Mouse (Mus musculus) left cerebral cortex, postnatal 36 days (tissue): Measurements from ENCODE around the gene Pin1. TPM values are rescaled to one million over a fixed set of nuclear protein-coding genes. Genes with fewer than 3 reads are reported as not detected.

Experiments
- DNase-seq, 2 experiments: peaks; one replicate each; pipeline ENCODE4 v3.0.0; 2021 to 2022; ENCODE audit warnings: low spot score in 2 of 2, mixed read lengths in 1 of 2
- intact Hi-C: fragments of 180-260 bp; cut with DNase I; formaldehyde crosslinking; loops from one replicate; pipeline ENCODE4 v1.15.1; 2025
- total RNA-seq, 2 experiments: library from RNA; stranded (reverse); gene quantifications; 2 replicates each; pipeline ENCODE4 v1.2.3; 2021

Pin1 gene
- total RNA-seq, 2 experiments from 2014 or later, result 42.4 to 43.8 TPM

GRCm38 (mm10) chr9:20652260-20652658, 364 bp downstream of the Pin1 start:
- no peak for DNase-seq
- intact Hi-C loops, result no loop called here

DNA sequence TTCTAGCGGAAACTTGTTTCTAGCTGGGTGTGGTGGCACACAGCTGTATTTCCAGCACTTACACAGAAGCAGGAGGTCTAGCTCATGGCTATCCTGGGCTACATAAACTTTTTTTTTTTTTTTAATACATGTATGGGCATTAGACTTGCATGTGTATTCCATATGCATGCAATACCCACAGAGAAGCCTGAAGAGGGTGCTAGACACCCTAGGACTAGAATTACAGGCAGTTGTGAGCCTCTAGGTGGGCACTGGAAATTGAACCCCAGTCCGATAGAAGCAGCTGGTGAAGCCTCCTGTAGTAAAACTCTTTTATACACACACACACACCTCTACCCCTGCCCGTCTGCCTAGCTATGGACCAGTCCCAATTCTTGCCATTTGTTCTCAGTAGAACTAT, 2.0 kb downstream of the Pin1 start:
- intact Hi-C loops, result no loop called here
- no peak for DNase-seq

GRCm38 (mm10) chr9:20657546-20657945, 5.7 kb downstream of the Pin1 start:
- peak in 1 of 2 experiments; percentile 19 for DNase-seq
- intact Hi-C loops, result no loop called here

DNA sequence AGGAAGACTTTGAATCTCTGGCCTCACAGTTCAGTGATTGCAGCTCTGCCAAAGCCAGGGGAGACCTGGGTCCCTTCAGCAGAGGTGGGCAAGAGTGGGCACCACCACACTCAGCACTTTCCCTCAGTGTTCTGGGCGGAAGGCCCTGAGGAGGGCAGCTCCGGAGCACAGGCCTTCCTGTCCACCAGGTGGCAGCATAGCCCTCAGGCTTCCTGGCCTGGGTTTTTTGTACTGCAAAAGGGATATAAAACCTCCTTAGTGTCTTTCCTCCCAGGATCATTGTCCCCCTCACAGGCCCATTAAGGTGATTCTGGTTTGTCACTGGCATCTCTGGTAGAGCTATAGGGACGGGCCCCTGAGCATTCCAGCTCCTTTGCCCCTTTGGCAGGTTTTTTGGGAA, 10.4 kb downstream of the Pin1 start:
- peak; percentile 78 to 81 for DNase-seq
- intact Hi-C loops, result loop anchor here (1.0 to 5.0 kb wide), 2 partner anchors 65 to 170 kb away; no protein-coding TSS in a partner anchor

DNA sequence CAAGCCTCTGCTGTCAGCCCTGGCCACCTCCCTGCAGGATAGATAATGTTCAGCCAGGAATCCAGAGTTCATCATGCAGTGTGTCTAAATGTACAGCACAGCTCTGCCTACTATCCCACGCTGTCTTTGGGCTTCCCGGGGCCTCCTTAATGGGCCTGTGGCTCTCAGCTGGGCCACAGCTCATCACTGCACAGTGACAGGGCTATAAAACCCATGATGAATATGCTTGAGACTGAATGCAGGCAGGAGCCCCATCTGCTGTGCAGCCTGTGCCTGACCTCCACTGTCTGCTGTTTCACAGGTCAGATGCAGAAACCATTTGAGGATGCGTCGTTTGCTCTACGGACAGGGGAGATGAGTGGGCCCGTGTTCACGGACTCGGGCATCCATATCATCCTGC, 11.0 kb downstream of the Pin1 start:
- intact Hi-C loops, result loop anchor here (1.0 to 5.0 kb wide), 2 partner anchors 64 to 169 kb away; no protein-coding TSS in a partner anchor
- peak in 1 of 2 experiments; percentile 30 for DNase-seq

- peak; percentile 77 to 79 for DNase-seq
- intact Hi-C loops, result loop anchor here (5.0 kb wide), 1 partner anchor 168 kb away; no protein-coding TSS in a partner anchor
Observed at GRCm38 (mm10) chr9:20663956-20664355, 12.1 kb downstream of the Pin1 start.

DNA sequence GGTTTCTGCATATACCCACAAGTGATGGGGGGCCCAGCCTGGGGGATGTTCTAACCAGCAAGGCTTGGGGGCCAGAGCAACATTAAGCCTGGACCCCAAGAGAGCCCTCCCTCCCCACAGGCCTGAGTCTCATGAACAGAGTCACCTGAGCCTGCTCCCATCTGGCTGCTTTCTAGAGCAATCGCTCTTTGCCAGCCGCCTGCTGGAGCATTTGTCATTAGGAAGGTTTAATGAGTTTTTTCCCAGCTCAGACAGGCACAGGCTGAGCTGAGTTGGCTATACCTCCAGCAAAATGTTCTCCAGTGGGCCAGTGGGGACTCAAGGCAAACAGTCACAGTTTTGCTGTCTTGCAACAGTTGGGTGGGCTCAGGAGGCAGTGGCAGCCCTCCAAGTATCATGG, 12.5 kb downstream of the Pin1 start:
- peak; percentile 49 to 57 for DNase-seq
- intact Hi-C loops, result loop anchor here (5.0 kb wide), 1 partner anchor 168 kb away; no protein-coding TSS in a partner anchor

DNA sequence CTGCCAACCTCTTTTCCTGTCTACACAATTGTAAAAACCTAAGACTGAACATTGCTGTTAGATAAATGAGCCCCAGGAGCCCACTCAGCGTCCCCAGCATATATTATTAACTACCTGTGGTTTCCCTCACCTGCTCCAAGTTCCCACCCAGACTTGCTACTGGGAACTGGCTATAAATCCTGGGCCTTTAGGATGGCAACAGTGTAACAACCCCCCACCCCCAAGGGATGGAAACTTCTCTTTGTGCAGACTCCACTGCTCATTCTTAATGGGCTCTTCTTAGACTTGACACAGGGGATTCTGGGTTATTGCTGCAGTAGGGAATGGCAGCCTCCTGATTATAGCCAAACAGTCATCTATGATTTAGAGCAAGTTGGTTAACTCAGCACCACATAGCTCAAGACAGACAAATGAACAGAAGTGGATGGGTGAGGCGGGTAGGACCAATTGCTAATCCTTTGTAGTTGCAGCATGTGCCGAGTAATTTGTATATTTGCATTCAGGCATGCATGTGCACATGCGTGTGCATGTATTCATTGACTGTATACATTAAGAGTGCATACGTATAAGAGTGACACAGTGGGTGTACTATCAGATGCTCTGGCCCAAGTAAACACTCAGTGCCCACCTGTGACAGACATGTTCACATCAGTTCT, 13.2 kb downstream of the Pin1 start:
- DNase-seq, result no peak
- intact Hi-C loops, result loop anchor here (5.0 kb wide), 1 partner anchor 167 kb away; no protein-coding TSS in a partner anchor

- intact Hi-C loops, result no loop called here
Observed at GRCm38 (mm10) chr9:20665925-20666324, 14.0 kb downstream of the Pin1 start.

DNA sequence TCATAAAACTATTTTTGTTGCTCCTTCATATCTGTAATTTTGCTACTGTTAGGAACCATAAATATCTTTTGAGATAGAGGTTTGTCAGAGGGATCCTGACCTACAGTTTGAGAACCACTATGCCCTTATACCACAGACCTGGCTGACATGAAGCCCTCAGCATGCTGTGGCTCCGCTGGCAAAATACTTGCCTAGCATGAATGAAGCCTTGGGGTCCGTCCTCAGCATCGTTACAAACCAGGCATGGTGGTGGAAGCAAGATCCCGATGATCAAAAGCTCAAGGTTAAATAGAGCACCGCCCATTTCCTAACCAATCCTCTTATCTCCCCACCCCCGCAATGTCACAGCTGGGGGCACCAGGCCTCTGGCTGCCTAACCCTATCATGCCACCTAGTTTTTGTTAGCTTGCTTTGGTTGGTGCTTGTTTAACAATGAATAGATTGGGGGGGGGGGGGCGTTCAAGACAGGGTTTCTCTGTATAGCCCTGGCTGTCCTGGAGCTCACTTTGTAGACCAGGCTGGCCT, 14.7 kb downstream of the Pin1 start:
- DNase-seq, result no peak
- intact Hi-C loops, result no loop called here

More at GRCm38 (mm10) chr9:20665925-20666324, 14.0 kb downstream of the Pin1 start:
- no peak for DNase-seq

DNA sequence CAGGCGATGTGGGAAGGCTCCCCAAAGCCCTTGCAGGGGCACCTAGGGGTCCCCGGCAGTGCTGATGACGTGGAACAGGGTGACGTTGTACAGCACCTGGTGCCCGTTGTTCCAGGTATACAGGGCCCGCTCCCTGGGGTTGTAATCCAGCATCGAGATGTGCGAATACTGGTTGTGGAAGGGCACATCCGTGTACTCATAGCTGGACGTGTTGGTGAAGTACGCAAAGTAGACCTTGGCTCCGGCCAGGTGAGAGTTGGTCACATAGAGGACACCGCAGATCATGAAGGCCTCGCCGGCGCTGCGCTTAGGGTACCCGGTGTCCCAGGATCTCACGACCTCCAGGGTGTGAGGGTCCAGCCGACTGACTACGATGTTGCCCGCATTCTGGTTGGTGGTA, 16.2 kb downstream of the Pin1 start:
- no peak for DNase-seq
- intact Hi-C loops, result no loop called here

- DNase-seq, result no peak
- intact Hi-C loops, result no loop called here
Observed at GRCm38 (mm10) chr9:20672047-20672446, 20.2 kb downstream of the Pin1 start.

DNA sequence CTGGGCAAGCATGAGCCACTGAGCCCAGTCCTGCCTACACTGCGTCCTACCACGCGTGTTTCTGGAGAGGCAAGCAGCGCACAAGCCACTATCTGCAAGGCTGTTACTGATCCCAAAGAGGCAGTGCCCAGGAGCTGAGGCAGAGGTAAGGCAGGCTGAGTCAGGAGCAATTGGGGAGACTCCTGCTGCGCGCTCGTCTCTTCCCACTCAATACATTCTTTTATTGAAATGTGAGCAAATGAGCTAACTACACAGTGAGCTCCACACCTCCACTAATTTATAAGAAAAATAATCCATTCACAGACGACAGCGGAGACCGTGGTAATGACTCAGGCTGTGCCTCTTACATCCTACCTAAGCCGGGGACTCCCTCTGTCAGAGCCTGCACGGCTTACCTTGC, 26.0 kb downstream of the Pin1 start:
- DNase-seq, result no peak
- intact Hi-C loops, result no loop called here

GRCm38 (mm10) chr9:20680378-20680958, 28.6 kb downstream of the Pin1 start:
- intact Hi-C loops, result no loop called here
- DNase-seq, result no peak

- no peak for DNase-seq
- intact Hi-C loops, result no loop called here
Observed at GRCm38 (mm10) chr9:20681546-20682388, 29.9 kb downstream of the Pin1 start.

DNA sequence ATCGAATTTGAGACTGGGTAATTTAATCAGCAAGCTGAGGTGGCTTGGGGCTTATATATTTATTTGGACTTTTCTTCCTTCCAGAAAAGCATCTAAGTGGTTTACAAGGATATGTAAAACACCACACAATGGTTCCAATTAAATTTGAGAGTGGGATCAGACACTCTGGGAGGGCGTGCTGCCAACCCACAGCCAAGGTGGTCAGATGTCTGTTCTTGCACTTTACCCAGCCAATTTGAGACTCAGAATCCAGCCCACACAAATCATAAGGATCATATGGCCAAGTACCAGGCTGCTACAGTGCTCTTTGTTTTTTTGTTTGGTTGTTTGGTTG, 30.5 kb downstream of the Pin1 start:
- peak in 1 of 2 experiments; percentile 60 for DNase-seq
- intact Hi-C loops, result no loop called here

- DNase-seq, result peak; percentile 74 to 76
- intact Hi-C loops, result loop anchor here (5.0 kb wide), 1 partner anchor 42 kb away; no protein-coding TSS in a partner anchor
Observed at GRCm38 (mm10) chr9:20685081-20685861, 33.4 kb downstream of the Pin1 start.

DNA sequence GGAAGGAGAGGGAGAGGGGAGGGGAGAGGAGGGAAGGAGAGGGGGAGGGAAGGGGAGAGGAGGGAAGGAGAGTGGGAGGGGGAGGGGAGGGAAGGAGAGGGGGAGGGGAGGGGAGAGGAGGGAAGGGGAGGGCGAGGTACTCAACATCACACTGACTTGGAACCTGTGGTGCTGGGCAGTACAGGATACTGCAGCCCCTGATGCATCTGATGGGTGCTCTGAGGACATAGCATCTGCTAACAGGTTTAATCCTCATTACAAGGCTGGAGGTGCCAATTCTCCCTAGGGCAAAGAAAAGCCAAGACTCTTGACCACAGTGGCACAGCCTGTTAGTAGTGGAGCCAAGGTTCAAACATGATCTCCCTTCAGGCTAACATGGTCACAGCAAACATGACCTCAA, 37.5 kb downstream of the Pin1 start:
- DNase-seq, result no peak
- intact Hi-C loops, result loop anchor here (5.0 kb wide), 1 partner anchor 38 kb away; no protein-coding TSS in a partner anchor

DNA sequence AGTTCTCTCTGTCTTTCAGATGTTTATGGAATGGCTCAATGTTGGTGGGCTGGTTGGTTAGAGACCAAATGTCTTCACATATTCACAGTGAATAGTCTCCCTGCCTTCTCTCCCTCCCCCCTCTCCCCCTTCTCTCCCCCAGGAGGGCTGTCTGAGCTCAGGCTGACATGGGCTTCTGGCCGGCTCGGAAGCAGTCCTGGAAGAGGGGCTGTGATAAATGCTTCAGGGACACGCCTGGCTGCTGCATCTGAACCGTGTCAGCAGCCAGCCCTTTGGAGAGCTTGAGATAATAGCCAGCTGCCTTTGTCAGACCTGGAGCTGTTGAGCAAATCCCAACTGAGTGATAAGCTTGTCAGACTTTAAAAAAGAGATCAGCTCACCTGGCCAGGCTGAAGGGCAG, 38.0 kb downstream of the Pin1 start:
- no peak for DNase-seq
- intact Hi-C loops, result loop anchor here (5.0 kb wide), 1 partner anchor 37 kb away; no protein-coding TSS in a partner anchor
